Mouse (Mus musculus): ENCODE measurements around the gene C8a. TPM values are rescaled to one million over a fixed set of nuclear protein-coding genes. Genes with fewer than 3 reads are reported as not detected.

The C8a gene
- total RNA-seq (2021) = not detected
- long read RNA-seq, experiment 1 = 0 reads
- long read RNA-seq, experiment 2 = 0 reads

DNA sequence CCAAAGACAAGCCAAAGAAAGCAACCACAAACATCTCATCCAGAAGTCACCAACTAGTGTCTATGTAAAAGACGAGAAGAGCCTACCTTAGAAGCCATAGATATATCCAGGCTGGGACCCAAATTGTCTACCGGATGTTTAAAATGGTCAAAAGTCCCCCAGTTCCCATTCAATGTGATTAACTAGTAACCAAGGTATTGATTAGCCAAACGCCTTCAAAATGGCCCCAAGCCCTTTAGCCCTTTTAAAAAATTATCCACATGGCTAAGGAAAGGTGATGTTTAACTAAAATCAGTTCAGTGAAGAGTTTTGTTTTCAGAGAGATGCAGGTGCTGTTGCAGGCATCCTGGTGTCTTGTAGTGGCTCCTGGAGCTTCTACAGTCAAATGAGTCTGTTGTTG lies at the start of gene C8a:
C8a (minus strand) TSS at position 76 of the 400 bp plus-strand sequence.
- no peak for DNase-seq
- no peak within 1 kb of the TSS for H3K4me3 ChIP-seq
- no peak for TF ChIP-seq CTCF (IDR thresholded peaks at IDR 0.05)
- intact Hi-C loops (cut with DNase I) = no loop called here
- H3K27ac ChIP-seq = no peak within 1 kb of the TSS

DNA sequence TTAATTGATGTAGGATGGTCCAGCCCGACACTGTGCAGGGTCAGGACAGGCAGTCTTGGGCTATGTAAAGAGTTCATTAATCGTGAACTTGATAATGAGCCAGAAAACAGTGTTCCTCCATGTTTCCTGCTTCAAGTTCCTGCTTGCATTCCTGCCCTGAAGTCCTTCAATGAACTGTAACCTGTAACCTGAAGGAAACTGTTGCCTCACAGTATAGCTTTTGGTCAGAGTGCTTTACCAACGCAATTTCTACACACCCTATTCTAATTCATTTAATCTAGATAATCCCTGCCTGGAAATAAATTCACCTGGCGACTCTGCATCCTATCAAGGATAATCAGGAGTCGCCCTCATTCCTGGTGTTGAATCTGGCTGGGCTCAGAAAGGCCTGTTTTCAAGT lies 49.2 kb upstream of the C8a start:
- Histone ChIP-seq H3K4me3 (no peak overlapping the region), H3K27ac (no peak overlapping the region)
- no peak for TF ChIP-seq CTCF (IDR thresholded peaks at IDR 0.05)
- DNase-seq = no peak
- intact Hi-C loops (cut with DNase I) = no loop called here

DNA sequence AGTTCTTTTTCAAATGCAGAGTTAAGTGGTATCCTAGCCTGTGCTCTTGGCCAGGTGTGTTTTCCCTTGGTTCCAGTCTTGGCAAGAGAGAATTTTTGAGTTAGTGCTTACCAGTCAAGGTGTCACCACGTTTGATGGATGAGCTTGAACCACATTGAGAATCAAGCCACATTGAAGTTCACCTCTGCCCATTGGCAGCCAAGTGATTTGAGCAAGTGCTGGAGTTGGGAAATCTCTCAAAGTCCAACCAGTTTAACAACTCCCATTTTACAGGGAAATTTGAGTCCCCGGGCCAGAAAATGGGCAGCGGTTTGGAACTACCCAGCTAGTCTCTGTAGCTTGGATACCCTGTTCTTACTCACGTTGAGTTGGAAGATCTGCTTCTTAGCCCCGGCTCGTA lies 41.8 kb upstream of the C8a start:
- intact Hi-C loops (cut with DNase I) = no loop called here
- Histone ChIP-seq H3K27ac (no peak overlapping the region), H3K4me3 (no peak overlapping the region)
- TF ChIP-seq CTCF (IDR thresholded peaks at IDR 0.05) = no peak
- no peak for DNase-seq

DNA sequence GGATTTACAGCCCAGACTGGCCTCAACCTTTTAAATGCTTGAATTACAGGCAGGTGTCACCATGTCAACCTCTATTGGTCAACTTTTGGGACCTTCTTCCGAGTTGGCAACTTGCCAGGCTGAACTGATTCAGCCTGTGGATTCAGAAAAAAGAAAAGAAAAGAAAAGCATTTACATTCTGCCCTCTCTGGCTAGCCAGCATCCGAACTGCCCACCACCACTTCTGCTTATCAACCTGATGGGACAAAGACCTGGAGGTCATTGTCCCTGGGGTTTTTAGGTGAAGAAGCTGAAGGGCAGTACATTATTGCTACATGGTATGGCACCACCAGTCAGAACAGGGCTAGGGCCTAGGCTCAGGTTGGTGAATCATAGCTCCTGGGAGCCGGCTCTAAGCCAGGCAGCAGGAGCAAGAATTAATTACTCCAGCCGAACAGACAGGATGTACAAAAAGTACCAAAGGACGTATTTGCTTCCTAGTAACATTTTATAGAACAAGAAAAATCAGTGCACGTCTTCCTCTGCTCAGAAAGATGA lies 38.6 kb upstream of the C8a start:
- TF ChIP-seq CTCF (IDR thresholded peaks at IDR 0.05) = no peak
- intact Hi-C loops (cut with DNase I) = loop anchor here (5.0 kb wide), 2 partner anchors 208 to 1313 kb away; no protein-coding TSS in a partner anchor
- H3K27ac ChIP-seq = no peak overlapping the region
- no peak overlapping the region for H3K4me3 ChIP-seq
- DNase-seq = no peak

DNA sequence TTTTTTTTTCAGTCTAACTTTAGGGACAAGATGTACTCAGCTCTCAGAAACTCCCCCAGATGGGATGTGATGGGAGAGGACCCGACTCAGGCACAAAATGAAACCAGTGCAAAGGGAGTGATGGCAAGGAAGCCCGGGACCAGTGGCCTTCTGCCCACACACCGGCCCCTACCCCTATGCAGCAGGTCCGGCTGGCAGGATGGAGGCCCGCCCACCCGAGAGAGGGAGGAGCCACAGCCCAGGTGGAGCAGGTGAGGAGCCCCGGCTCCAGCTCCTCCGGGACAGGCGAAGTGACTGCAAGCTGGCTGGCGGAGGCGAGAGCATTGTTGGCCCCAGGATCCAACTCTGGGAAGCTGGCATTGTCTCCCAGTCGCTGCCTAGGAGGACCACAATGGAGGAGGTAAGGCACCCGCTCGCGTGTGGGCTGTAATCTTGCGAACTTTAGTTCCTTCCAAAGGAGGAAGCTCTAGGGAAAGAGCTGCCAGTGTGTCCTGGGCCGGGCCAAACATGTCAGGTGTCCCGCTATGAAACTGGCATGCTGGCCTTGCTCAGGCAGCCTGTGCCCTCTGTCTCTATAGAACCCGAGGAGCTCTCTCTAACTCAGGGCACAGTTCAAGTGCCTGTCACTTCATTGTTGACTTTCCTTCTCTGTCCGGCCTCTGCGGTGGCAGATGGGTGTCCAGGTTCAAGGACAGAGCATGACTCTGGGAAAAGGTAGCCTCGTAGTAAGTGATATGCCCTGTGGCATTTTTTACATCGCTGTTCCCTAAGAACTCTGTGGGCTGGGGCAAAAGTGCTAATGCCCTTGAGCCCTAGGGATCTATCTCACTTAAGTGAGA lies 37.3 kb upstream of the C8a start, which contains the start of gene Fyb2:
Fyb2 (plus strand) TSS at position 166 of the 839 bp plus-strand sequence.
- intact Hi-C loops (cut with DNase I) = loop anchor here (5.0 kb wide), 2 partner anchors 209 to 1314 kb away; no protein-coding TSS in a partner anchor
- H3K4me3 ChIP-seq = peak within 1 kb of the TSS; percentile 61
- no peak within 1 kb of the TSS for H3K27ac ChIP-seq
- peak; percentile 33 for DNase-seq
- no peak for TF ChIP-seq CTCF (IDR thresholded peaks at IDR 0.05)

DNA sequence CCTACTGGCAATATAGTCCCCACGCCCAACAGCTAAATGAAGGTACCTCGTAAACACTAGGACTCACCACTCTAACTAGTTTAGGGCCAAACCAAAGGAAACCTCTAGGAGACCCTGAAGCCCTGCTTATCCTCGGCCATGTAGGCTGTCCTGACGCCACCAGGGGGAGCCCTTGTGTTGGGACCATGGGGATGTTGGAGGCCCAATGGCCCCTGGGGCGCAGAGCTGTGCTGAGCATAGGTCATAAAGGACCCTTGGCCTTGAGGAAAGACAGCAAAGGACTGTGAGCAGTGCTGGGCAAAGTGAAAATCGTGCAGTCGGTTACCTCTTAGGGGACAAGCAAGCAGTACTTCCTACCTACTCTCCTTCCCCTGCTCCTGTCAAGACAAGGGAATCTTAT lies 35.5 kb upstream of the C8a start:
- intact Hi-C loops (cut with DNase I) = loop anchor here (5.0 kb wide), 2 partner anchors 211 to 1316 kb away; no protein-coding TSS in a partner anchor
- no peak overlapping the region for H3K4me3 ChIP-seq
- DNase-seq = peak; percentile 83
- no peak overlapping the region for H3K27ac ChIP-seq
- TF ChIP-seq CTCF (IDR thresholded peaks at IDR 0.05) = peak; percentile 91

DNA sequence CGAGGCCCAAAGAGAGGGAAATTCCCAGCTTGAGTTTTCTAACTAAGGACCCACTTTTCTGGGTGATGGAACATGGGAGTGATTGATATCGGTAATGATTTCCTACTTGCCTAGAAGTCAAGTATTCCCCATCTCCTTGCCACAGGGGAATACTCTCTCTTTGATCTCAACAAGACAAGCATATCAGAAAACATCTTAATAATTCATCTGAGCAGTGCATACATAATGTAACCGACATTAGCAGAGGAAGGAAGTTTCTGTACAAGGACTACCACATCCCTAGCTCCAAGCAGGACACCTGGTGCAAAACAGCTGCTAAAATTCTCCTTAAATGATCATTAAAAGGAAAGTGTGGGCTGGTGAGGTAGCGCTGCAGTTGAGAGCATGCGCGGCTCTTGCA lies 28.9 kb upstream of the C8a start:
- no peak for TF ChIP-seq CTCF (IDR thresholded peaks at IDR 0.05)
- Histone ChIP-seq H3K27ac (no peak overlapping the region), H3K4me3 (no peak overlapping the region)
- intact Hi-C loops (cut with DNase I) = no loop called here
- DNase-seq = no peak

DNA sequence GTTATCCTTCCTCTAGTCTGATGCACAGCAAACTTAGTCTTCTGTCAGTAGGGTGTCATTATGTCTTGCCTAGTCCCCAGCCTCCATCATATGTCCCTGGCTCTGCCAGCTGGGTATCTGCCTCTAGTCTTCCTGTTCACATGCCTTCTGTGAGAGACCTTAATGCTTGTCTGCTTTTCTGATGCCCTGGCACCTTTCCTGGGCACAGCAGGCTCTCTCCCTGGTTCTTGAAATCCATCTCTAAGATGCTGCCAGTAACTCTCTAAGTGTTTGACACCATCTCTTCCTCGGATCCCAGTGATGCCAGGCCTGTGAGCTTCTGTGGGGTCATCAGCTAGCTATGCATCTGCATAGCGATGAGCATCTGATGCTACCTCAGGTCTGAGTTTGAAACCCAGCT lies 26.6 kb upstream of the C8a start:
- no peak for DNase-seq
- intact Hi-C loops (cut with DNase I) = no loop called here
- no peak overlapping the region for H3K4me3 ChIP-seq
- H3K27ac ChIP-seq = no peak overlapping the region
- TF ChIP-seq CTCF (IDR thresholded peaks at IDR 0.05) = no peak

DNA sequence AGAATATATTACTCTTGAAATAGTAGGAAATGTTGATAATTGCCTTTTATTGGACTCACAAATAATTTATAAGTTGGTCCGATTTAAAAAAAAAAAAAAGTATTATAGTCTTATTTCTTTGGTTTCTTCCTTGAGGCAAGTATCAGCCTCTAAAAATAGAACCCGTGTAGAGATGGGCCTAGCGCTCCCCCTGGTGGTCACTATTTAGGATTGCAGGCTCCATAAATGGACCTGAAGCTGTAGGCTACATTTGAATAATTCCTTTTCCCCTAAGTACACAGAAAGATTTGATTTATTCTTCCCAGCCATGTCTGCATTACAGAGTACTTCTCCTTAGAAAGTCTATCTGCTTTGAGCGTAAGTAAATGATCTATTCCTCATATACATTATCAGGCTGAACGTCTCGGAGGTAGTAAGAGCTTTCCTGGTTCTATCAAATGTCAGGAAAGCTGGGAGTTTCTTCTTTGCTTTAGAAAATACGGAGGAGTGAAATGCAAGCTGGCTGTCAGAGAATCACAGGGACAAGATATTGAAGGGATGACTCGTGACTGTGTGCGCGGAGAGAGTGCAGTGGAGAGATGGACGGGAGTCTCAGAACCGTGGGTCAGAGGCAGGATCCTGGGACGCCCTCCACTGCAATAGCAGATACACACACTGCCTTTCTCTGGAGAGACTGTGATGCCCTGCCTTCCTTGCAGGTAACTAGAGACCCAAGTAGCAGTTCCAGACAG lies 18.0 kb upstream of the C8a start:
- intact Hi-C loops (cut with DNase I) = loop anchor here (5.0 to 10.0 kb wide), 3 partner anchors 227 to 1189 kb away; no protein-coding TSS in a partner anchor
- peak; percentile 47 for DNase-seq

DNA sequence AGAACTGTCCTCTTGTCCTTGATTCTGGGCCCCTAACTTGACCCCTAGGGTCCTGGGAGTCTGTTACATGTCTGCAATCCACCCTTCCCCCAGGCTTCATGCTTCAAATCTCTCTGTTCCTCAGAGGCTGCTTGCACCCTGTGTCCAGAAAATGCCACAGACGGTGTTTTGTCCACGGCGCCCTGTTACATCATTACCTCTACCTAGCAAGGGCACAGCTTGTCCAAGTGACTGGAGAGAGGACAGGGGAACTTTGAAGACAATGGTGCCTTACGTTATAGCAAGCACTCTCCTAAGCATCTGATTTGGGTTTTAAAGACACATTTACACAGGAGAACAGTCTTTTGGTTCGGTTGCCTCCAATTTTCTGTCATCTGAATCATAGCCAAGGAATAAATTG lies 17.4 kb upstream of the C8a start:
- Histone ChIP-seq H3K4me3 (no peak overlapping the region), H3K27ac (no peak overlapping the region)
- intact Hi-C loops (cut with DNase I) = loop anchor here (5.0 to 10.0 kb wide), 3 partner anchors 226 to 1189 kb away; no protein-coding TSS in a partner anchor
- no peak for TF ChIP-seq CTCF (IDR thresholded peaks at IDR 0.05)
- DNase-seq = no peak

More for the DNA sequence above, 18.0 kb upstream of the C8a start:
- Histone ChIP-seq H3K27ac (no peak overlapping the region), H3K4me3 (no peak overlapping the region)
- TF ChIP-seq CTCF (IDR thresholded peaks at IDR 0.05) = peak; percentile 97

DNA sequence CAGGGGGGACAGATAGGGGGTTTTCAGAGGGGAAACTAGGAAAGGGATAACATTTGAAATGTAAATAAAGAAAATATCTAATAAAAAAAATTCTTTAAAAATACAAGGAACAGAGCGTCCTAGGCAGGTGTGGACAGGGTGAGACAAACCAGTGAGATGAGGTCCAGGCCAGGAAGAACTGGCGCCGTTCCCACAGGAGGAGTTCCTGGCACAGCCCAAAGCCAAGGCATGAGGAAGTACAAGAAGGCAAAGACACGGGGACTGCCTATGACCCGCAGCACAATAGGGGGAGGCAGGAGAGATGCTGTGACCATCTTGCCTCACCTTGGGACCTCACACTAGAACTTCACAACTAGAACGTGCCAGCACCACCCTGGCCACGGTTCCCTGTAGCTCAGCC lies 15.5 kb upstream of the C8a start:
- TF ChIP-seq CTCF (IDR thresholded peaks at IDR 0.05) = no peak
- intact Hi-C loops (cut with DNase I) = loop anchor here (5.0 to 10.0 kb wide), 3 partner anchors 224 to 1187 kb away; no protein-coding TSS in a partner anchor
- DNase-seq = no peak
- H3K4me3 ChIP-seq = no peak overlapping the region
- no peak overlapping the region for H3K27ac ChIP-seq

DNA sequence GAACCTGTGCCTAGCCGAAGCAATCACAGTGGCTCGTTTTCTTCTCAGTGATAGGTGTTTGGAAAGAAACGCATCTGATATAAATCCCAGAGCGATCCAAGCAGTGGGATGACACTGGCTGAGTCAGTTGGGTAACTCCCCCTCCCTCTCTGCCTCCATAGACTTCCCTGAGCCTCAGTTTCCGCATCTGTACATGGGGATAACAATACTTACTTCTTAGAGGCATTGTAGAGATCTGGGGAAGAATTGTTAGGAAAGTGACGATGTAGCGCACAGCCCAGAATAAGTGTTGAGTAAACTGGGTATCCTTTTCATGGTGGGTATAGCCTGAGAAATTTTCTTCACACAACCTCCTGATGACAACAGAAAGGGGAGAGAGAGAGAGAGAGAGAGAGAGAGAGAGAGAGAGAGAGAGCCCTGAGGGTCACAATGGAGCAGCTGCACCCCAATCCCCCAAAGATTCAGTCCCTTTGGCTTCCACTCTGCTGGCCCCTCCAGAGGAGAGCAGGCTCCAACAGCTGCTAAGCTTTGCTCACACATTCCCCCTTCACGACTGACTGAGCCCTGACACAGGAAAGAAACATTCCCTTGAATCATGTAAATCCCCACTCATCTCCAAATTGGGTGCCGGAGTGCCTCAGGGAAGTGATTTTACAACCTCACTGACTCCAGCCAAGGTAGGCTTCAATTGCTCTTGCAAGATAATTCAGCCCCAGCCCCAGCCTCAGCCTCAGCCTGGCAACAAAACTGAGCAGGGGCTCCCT lies 12.5 kb upstream of the C8a start:
- intact Hi-C loops (cut with DNase I) = no loop called here
- no peak for DNase-seq
- Histone ChIP-seq H3K27ac (no peak overlapping the region), H3K4me3 (no peak overlapping the region)
- no peak for TF ChIP-seq CTCF (IDR thresholded peaks at IDR 0.05)
